Mouse (Mus musculus): Measurements from ENCODE around the gene Lrguk. TPM values are rescaled to one million over a fixed set of nuclear protein-coding genes. Genes with fewer than 3 reads are reported as not detected.

Gene Lrguk
- polyA plus RNA-seq, 1 experiment: 0.31 TPM

GRCm38 (mm10) chr6:34034577-34035461 lies 5.6 kb downstream of the Lrguk start:
- Histone ChIP-seq H3K36me3 (ENCODE audit: control insufficient read depth, insufficient read depth, low read length) (no peaks in the 10 kb centered on the region), H3K4me1 (replicated peaks; ENCODE audit: control insufficient read depth, insufficient read depth, low read length) (peaks cover 9% of the 10 kb centered on the region), H3K27me3 (ENCODE audit: control insufficient read depth, insufficient read depth, low read length) (no peaks in the 10 kb centered on the region), H3K4me3 (ENCODE audit: control insufficient read depth, insufficient read depth, low read length) (no peak overlapping the region), H3K27ac (ENCODE audit: control insufficient read depth, insufficient read depth, low read length) (no peak overlapping the region; the same call in 1 of the 2 replicates)
- DNase-seq: no peak
- 64% methylated on average over 15 of the region's 15 CpGs for WGBS
- TF ChIP-seq CTCF (IDR thresholded peaks at IDR 0.05; ENCODE audit: borderline replicate concordance, control insufficient read depth, extremely low read depth, insufficient read depth, low read length, poor library complexity) (no peak), POLR2A (IDR thresholded peaks at IDR 0.05; ENCODE audit: control insufficient read depth, extremely low read depth, insufficient read depth, low read length, poor library complexity) (no peak)

GRCm38 (mm10) chr6:34040624-34041235 lies 11.5 kb downstream of the Lrguk start:
- peaks cover 18% of the 10 kb centered on the region for H3K4me1 ChIP-seq (replicated peaks; ENCODE audit: control insufficient read depth, insufficient read depth, low read length)
- peak overlapping the region; percentile 52; the same call in 1 of the 2 replicates for H3K27ac ChIP-seq (ENCODE audit: control insufficient read depth, insufficient read depth, low read length)
- TF ChIP-seq CTCF (IDR thresholded peaks at IDR 0.05; ENCODE audit: borderline replicate concordance, control insufficient read depth, extremely low read depth, insufficient read depth, low read length, poor library complexity): no peak
- no peak overlapping the region for H3K4me3 ChIP-seq (ENCODE audit: control insufficient read depth, insufficient read depth, low read length)
- peak; percentile 91 for DNase-seq
- 37% methylated on average over 12 of the region's 12 CpGs for WGBS
- no peaks in the 10 kb centered on the region for H3K36me3 ChIP-seq (ENCODE audit: control insufficient read depth, insufficient read depth, low read length)
- no peaks in the 10 kb centered on the region for H3K27me3 ChIP-seq (ENCODE audit: control insufficient read depth, insufficient read depth, low read length)

- H3K4me3 ChIP-seq (ENCODE audit: control insufficient read depth, insufficient read depth, low read length): no peak overlapping the region
- peaks cover 25% of the 10 kb centered on the region for H3K4me1 ChIP-seq (replicated peaks; ENCODE audit: control insufficient read depth, insufficient read depth, low read length)
- no peak for DNase-seq
- no peaks in the 10 kb centered on the region for H3K36me3 ChIP-seq (ENCODE audit: control insufficient read depth, insufficient read depth, low read length)
- peak overlapping the region; percentile 19; the same call in 1 of the 2 replicates for H3K27ac ChIP-seq (ENCODE audit: control insufficient read depth, insufficient read depth, low read length)
- no peaks in the 10 kb centered on the region for H3K27me3 ChIP-seq (ENCODE audit: control insufficient read depth, insufficient read depth, low read length)
- TF ChIP-seq POLR2A (IDR thresholded peaks at IDR 0.05; ENCODE audit: control insufficient read depth, extremely low read depth, insufficient read depth, low read length, poor library complexity) (no peak), CTCF (IDR thresholded peaks at IDR 0.05; ENCODE audit: borderline replicate concordance, control insufficient read depth, extremely low read depth, insufficient read depth, low read length, poor library complexity) (no peak)
- WGBS: 85% methylated on average over 11 of the region's 11 CpGs
Observed at GRCm38 (mm10) chr6:34041589-34042280, 12.5 kb downstream of the Lrguk start.

GRCm38 (mm10) chr6:34044228-34044811 lies 15.1 kb downstream of the Lrguk start:
- Histone ChIP-seq H3K4me1 (replicated peaks; ENCODE audit: control insufficient read depth, insufficient read depth, low read length) (peaks cover 31% of the 10 kb centered on the region), H3K36me3 (ENCODE audit: control insufficient read depth, insufficient read depth, low read length) (no peaks in the 10 kb centered on the region), H3K27me3 (ENCODE audit: control insufficient read depth, insufficient read depth, low read length) (no peaks in the 10 kb centered on the region), H3K4me3 (ENCODE audit: control insufficient read depth, insufficient read depth, low read length) (no peak overlapping the region), H3K27ac (ENCODE audit: control insufficient read depth, insufficient read depth, low read length) (no peak overlapping the region)
- WGBS: 95% methylated on average over 12 of the region's 12 CpGs
- TF ChIP-seq CTCF (IDR thresholded peaks at IDR 0.05; ENCODE audit: borderline replicate concordance, control insufficient read depth, extremely low read depth, insufficient read depth, low read length, poor library complexity) (no peak), POLR2A (IDR thresholded peaks at IDR 0.05; ENCODE audit: control insufficient read depth, extremely low read depth, insufficient read depth, low read length, poor library complexity) (no peak)
- no peak for DNase-seq

- H3K4me1 ChIP-seq (replicated peaks; ENCODE audit: control insufficient read depth, insufficient read depth, low read length): peaks cover 31% of the 10 kb centered on the region
- H3K4me3 ChIP-seq (ENCODE audit: control insufficient read depth, insufficient read depth, low read length): no peak overlapping the region
- H3K27me3 ChIP-seq (ENCODE audit: control insufficient read depth, insufficient read depth, low read length): no peaks in the 10 kb centered on the region
- 97% methylated on average over 9 of the region's 9 CpGs for WGBS
- DNase-seq: no peak
- TF ChIP-seq CTCF (IDR thresholded peaks at IDR 0.05; ENCODE audit: borderline replicate concordance, control insufficient read depth, extremely low read depth, insufficient read depth, low read length, poor library complexity): no peak
- TF ChIP-seq POLR2A (IDR thresholded peaks at IDR 0.05; ENCODE audit: control insufficient read depth, extremely low read depth, insufficient read depth, low read length, poor library complexity): no peak
- H3K36me3 ChIP-seq (ENCODE audit: control insufficient read depth, insufficient read depth, low read length): no peaks in the 10 kb centered on the region
- no peak overlapping the region for H3K27ac ChIP-seq (ENCODE audit: control insufficient read depth, insufficient read depth, low read length)
Observed at GRCm38 (mm10) chr6:34044846-34045540, 15.7 kb downstream of the Lrguk start.
